Mouse (Mus musculus): Measurements from ENCODE around the gene Farp1.
"Not testable (repeated sequence)": the region's sequence is repeated elsewhere in the genome, so short reads cannot be mapped to it uniquely, and the experiment has no call there.

The Farp1 gene

GRCm38 (mm10) chr14:121180611-121181010 is 145.6 kb downstream of the Farp1 start:
- no peak for DNase-seq (ENCODE audit: extremely low read depth, low read depth)

- DNase-seq (ENCODE audit: extremely low read depth, low read depth), result no peak
Measured at GRCm38 (mm10) chr14:121181798-121182197, 146.8 kb downstream of the Farp1 start.

GRCm38 (mm10) chr14:121182967-121183366 is 148.0 kb downstream of the Farp1 start:
- no peak for DNase-seq (ENCODE audit: extremely low read depth, low read depth)

- DNase-seq (ENCODE audit: extremely low read depth, low read depth), result no peak
Measured at GRCm38 (mm10) chr14:121183414-121184130, 148.6 kb downstream of the Farp1 start.

GRCm38 (mm10) chr14:121184351-121184750 is 149.4 kb downstream of the Farp1 start:
- no peak for DNase-seq (ENCODE audit: extremely low read depth, low read depth)

GRCm38 (mm10) chr14:121186402-121186894 is 151.4 kb downstream of the Farp1 start:
- DNase-seq (ENCODE audit: extremely low read depth, low read depth), result peak; percentile 7

- not testable (repeated sequence) for DNase-seq (ENCODE audit: extremely low read depth, low read depth)
Measured at GRCm38 (mm10) chr14:121189840-121190239, 154.8 kb downstream of the Farp1 start.

GRCm38 (mm10) chr14:121190386-121190785 is 155.4 kb downstream of the Farp1 start:
- no peak for DNase-seq (ENCODE audit: extremely low read depth, low read depth)

- DNase-seq (ENCODE audit: extremely low read depth, low read depth), result no peak
Measured at GRCm38 (mm10) chr14:121191739-121192138, 156.7 kb downstream of the Farp1 start.

GRCm38 (mm10) chr14:121192394-121192793 is 157.4 kb downstream of the Farp1 start:
- no peak for DNase-seq (ENCODE audit: extremely low read depth, low read depth)

GRCm38 (mm10) chr14:121193981-121194380 is 159.0 kb downstream of the Farp1 start:
- no peak for DNase-seq (ENCODE audit: extremely low read depth, low read depth)

- no peak for DNase-seq (ENCODE audit: extremely low read depth, low read depth)
Measured at GRCm38 (mm10) chr14:121198915-121199572, 164.0 kb downstream of the Farp1 start.

GRCm38 (mm10) chr14:121199789-121200188 is 164.8 kb downstream of the Farp1 start:
- DNase-seq (ENCODE audit: extremely low read depth, low read depth), result peak; percentile 24

GRCm38 (mm10) chr14:121200353-121200752 is 165.4 kb downstream of the Farp1 start:
- DNase-seq (ENCODE audit: extremely low read depth, low read depth), result no peak

GRCm38 (mm10) chr14:121201178-121201577 is 166.2 kb downstream of the Farp1 start:
- DNase-seq (ENCODE audit: extremely low read depth, low read depth), result no peak

- no peak for DNase-seq (ENCODE audit: extremely low read depth, low read depth)
Measured at GRCm38 (mm10) chr14:121205459-121205858, 170.5 kb downstream of the Farp1 start.

GRCm38 (mm10) chr14:121207441-121208158 is 172.6 kb downstream of the Farp1 start:
- DNase-seq (ENCODE audit: extremely low read depth, low read depth), result no peak

- no peak for DNase-seq (ENCODE audit: extremely low read depth, low read depth)
Measured at GRCm38 (mm10) chr14:121208159-121208515, 173.1 kb downstream of the Farp1 start.

- no peak for DNase-seq (ENCODE audit: extremely low read depth, low read depth)
Measured at GRCm38 (mm10) chr14:121210318-121210717, 175.3 kb downstream of the Farp1 start.

- no peak for DNase-seq (ENCODE audit: extremely low read depth, low read depth)
Measured at GRCm38 (mm10) chr14:121213650-121214049, 178.7 kb downstream of the Farp1 start.

- DNase-seq (ENCODE audit: extremely low read depth, low read depth), result no peak
Measured at GRCm38 (mm10) chr14:121214636-121215257, 179.7 kb downstream of the Farp1 start.

- no peak for DNase-seq (ENCODE audit: extremely low read depth, low read depth)
Measured at GRCm38 (mm10) chr14:121215817-121216216, 180.8 kb downstream of the Farp1 start.

Measured in MEL-GATA-1-ER (cell line).